Mouse (Mus musculus) urinary bladder, postnatal 4 days (tissue): Measurements from ENCODE around the gene Dexi.

Experiments
- DNase-seq, 2 experiments: peaks; one replicate each; pipeline ENCODE4 v3.0.0; 2021 to 2022; ENCODE audit warnings: low spot score in 2 of 2

The Dexi gene

GRCm38 (mm10) chr16:10542698-10543365 lies at the start of gene Dexi:
Dexi (minus strand) TSS chr16:10543054.
- DNase-seq = peak; percentile 91 to 94

- DNase-seq = no peak
Observed at GRCm38 (mm10) chr16:10586546-10586945, 43.7 kb upstream of the Dexi start.

DNA sequence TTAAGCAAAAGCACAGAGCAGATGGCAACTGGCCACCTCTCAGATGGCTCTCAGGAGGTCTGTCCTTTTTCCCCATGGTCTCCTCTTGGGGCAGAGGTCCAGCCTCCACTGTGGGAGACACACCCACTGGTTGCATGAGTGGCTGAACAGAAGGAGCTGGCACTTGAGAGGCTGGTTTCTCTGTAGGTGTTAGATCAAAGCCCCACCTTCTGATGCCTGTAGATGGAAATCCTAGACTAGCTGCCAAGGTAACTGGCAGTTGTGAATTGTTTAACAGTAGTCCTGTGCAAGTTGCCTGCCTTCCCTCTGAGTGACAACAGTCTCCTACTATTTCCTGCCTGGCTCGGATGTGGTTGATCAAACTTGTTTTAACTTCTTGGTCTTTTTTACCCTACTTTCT lies 42.3 kb upstream of the Dexi start:
- DNase-seq = no peak

DNA sequence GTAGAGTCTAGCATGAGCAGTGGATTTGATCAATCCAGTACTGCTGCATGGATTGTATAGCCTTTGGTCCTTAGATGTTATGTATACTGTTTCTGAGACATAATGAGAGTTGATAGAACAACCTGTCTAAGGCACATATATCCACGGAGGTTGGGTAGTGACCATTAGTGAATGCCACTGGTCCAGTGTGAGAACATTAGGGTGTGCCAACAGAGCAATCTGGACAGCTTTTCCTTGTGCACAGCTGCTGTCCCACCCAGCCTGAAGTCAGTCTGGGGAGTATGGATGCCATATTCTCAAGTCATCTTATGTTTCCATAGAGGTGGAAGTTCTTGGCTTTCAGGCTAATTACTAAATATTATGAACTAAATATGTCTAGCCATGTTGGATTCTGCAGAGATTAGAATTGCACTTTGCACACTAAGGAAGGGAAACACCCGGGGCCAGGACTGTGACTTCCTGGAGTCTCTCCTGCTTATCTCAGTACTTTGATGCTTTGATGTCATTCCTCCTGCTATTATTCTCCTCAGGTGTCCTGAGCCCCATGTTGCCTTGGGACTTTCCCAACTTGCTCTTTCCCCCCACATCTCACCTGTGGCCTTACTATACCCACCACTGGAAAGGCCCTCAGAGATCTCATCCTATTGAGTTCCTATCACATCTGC lies 38.5 kb upstream of the Dexi start:
- DNase-seq = no peak

GRCm38 (mm10) chr16:10578376-10578775 lies 35.5 kb upstream of the Dexi start:
- no peak for DNase-seq

- DNase-seq = no peak
Observed at GRCm38 (mm10) chr16:10577548-10577947, 34.7 kb upstream of the Dexi start.

DNA sequence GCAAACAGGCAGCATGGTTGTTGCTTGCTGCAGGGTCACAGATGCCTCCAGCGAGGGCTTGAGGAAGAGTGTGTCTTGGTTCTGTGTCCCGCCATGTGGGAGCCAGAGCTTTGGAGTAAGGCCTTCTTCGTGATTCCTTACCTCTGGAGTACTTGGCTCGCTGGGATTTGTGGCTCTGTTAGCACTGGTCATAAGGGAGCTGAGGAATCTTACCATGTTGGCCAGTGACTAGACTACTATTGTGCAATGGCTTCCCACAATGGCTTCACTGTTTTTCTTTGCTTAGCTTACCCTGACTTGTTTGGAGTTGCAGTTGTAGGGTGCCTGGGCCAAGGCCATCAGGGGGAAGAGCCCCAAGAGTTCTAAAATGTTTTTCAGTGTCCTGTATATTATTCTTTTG lies 33.1 kb upstream of the Dexi start:
- no peak for DNase-seq

GRCm38 (mm10) chr16:10574936-10575335 lies 32.1 kb upstream of the Dexi start:
- no peak for DNase-seq

GRCm38 (mm10) chr16:10571820-10572219 lies 29.0 kb upstream of the Dexi start:
- no peak for DNase-seq

- peak; percentile 34 to 64 for DNase-seq
Observed at GRCm38 (mm10) chr16:10570708-10571107, 27.9 kb upstream of the Dexi start.

DNA sequence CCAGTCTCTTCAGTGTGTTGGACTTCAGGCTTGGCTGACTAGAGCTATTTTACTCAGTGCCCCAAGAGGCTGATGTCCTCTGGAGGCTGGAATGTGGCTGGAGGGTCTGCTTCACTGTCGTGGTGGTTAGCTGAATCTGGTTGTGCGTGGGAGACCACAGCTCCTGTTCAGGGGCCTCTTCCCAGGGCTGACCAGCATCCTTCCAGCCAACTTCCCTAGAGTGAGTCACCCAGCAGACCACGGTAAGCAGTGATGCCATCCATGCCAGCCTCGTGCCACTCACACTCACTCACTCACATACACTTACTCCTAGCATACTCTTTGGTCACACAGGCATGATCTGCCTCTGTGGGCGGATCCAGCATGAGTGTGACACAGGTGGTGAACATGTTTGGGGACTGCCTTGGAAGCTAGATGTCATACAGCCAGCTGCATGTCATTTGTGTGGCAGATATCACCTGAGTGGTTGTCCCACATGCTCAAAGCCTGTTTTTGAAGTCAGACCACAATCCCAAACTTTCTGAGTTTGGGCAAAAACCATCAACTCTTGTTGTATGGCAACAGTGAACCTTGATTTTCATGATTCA lies 27.0 kb upstream of the Dexi start:
- no peak for DNase-seq

- DNase-seq = no peak
Observed at GRCm38 (mm10) chr16:10567153-10567552, 24.3 kb upstream of the Dexi start.

DNA sequence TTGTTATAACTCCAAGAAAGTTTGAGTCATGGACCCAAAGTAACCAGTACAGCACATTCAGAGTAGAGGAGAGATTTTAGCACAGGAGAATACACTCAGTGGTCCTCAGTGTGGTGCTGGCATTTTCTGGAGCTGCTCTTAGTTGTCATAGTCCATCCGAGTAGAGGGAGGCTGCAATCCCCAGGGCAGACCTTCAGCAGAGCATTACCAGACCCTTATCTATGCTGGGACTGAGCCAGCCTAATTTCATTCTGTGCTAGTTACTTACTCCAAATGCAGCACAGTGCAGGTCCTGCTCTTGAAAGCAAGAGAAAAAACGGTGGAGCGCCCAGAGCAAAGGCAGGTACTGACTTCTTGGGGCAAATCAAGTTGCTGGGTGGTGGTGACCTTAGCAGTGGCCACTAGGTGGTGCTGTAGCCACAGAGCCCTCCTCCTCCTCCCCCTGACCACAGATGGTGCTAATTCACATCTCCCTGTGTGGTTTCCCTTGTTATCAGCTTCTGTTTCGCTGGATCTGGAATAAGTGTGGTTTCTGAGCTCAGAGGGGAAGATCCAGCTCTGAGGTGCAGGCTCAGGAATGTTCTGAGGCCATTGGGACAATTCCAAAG lies 22.5 kb upstream of the Dexi start:
- peak; percentile 44 to 74 for DNase-seq

- DNase-seq = no peak
Observed at GRCm38 (mm10) chr16:10559991-10560390, 17.1 kb upstream of the Dexi start.

GRCm38 (mm10) chr16:10553858-10554257 lies 11.0 kb upstream of the Dexi start:
- DNase-seq = no peak

DNA sequence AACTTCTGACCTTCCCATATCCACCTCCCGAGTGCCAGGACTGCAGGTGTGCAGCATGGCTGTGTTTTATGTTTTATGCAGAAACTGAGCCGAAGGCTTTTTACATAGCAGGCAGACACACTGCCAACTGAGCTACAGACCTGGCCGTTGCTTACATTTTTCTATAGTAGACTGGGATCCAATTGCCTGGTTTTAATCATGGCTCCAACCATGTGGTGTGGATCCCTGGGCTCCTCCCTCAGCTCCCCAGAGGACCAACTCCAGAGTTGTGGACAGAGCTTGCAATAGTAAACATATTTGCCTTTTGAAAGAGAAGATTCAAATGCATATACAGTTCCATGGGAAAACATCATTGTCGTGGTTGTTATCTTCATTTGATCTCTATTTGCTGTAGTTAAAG lies 8.7 kb upstream of the Dexi start:
- DNase-seq = no peak

DNA sequence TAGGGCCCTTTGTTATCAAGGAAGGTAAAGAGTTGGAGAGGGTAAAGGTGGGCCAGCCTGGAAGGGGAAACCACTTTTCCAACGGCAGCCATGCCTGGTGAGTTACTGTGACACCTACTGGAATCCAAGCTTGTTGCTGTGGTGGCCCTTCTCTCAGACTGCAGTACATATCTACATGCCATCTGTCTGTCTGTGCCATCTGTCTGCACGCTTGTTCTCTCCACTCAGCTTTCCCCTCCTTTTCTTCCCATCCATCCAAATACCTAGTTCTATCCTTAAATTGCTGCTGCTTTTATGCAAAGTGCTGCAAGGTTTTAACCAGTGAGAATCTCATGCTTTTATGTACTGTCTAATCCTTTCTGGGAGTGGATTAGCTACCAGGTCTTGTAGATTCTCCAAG lies 6.7 kb upstream of the Dexi start:
- DNase-seq = no peak

- DNase-seq = no peak
Observed at GRCm38 (mm10) chr16:10548938-10549337, 6.1 kb upstream of the Dexi start.

GRCm38 (mm10) chr16:10546865-10547264 lies 4.0 kb upstream of the Dexi start:
- no peak for DNase-seq

DNA sequence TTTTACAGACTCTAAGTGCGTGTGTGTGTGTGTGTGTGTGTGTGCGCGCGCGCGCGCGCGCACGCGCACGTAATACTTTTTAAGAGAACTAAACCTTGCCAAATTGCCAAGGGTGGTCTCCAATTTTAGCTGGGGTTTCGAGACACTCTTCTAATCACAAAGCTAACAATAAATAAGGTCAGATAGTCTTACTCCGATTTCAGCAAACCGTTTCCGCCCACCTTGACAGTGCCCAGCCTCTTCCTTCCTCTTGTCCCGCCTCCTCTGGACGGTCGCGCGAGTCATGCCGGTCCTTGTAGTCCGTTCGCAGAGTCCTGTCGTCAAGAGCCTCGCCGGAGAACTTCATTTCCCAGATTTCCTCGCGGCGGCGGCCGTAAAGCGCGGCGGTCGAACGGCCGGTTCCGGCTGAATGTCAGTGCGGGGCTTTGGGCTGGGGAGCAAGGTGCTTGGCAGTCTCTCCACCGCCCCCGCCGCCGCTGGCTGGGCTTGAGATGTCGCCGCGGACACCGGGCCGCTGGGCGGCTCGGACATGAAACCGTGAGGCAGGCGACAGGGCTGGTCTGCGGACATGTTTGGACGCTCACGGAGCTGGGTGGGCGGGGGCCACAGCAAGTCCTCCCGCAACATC lies 2.3 kb upstream of the Dexi start, which contains the start of gene Clec16a:
Gene Clec16a, plus strand, starts transcription at position 345 of the 628 bp plus-strand sequence.
- DNase-seq = peak; percentile 94 to 96

DNA sequence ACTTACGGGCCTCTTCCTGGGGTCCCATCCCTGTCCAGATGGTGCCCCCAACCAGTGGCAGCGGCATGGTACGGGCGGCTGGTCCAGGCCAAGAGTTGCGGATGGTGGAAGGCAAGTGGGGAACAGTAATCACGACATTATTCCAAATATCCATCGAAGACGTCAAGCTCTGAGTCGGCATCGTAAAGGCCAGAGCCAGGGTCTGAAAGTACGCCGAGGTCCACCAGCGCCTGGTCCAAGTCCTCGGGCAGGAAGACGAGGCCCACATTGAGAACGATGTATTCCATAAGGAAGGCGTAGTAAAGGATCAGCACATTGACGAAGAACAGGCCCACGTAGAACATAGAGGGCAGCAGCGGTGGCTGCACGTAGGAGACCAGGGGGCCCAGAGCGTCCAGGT lies 588 bp downstream of the Dexi start:
- DNase-seq = no peak

- DNase-seq = no peak
Observed at GRCm38 (mm10) chr16:10541598-10541930, 1.3 kb downstream of the Dexi start.
